Mouse (Mus musculus) cerebellum, adult 11-12 months (tissue): ENCODE results near the gene Agtpbp1.
"Not testable (repeated sequence)": the region's sequence is repeated elsewhere in the genome, so short reads cannot be mapped to it uniquely, and the experiment has no call there.

Experiments used
- DNase-seq: peaks from one replicate; pipeline ENCODE4 v3.0.0; 2022

The Agtpbp1 gene

DNA sequence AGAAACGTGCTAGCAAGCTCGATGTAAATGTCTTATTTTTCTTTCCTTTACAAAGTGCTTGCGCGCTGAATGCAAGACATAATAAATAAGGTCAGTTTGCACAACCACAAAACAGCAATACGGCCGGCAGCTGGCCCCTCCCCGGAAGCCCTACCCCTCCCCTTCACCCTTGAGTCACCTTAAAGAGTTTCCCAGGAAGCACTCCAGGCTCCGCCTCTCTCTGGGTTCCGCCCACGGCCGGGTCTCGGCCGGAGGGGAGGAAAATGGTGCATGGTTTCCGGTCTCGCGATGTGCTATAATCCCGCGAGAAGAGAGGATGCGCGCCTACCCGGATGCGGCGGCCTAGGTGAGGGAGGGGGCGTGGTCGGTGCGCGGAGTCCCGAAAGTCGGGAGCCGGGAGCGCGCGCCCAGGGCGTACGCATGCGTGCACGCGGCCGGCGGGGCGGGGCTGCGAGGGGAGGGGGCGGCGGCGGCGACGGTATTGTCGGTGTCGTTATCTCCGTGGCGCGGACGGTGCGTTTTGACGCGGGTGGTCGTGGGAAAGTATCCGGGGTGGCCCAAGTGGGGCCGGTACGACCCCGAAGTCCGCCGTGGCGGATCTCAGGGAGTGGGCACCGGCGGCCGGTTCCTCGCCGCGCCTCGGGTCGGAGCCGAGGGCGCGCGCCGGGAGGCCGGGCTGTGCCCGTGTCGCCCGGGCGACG, at the start of gene Agtpbp1, which contains the start of gene Naa35:
Gene Agtpbp1, minus strand, starts transcription at position 281 of the 701 bp plus-strand sequence.
Gene Naa35, plus strand, starts transcription at position 313 of the 701 bp plus-strand sequence.
- peak; percentile 99 for DNase-seq

DNA sequence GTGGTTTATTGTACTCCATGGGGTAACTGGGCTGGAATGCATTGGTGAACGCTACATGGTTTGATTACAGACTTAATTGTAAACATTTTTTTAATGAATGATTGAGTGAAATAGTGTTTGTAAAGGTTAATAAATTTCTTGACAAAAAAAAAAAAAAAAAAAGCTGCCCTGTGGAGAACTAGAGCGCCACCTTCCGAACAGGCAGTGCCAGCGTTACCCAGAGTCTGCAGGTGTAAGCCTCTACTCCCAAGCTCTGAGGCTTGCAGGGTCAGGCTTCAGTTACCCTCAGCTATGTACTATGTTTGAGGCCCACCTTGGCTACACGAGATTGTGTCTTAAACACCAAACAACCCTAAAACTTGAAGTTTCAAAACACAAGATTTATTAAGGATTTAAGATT, 49.6 kb upstream of the Agtpbp1 start:
- DNase-seq: no peak

DNA sequence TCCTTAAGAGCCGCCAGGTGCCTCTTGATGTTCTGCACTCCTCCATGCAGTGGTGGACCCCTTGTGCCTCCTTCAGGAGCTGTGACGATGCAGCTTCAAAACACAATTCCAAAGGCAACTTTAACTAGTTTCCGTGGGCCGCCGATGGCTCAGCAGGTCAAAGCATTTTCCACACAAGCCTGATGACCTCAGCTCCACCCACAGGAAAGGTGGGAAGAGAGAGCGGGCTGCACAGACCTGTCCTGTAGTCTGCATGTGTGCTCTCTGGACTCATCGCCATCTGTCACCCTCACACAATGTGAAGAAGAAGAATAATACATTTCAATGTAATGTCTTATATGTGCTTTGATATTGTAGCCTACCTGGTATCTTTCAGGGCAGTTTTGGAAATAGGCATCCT, 41.7 kb upstream of the Agtpbp1 start:
- peak; percentile 67 for DNase-seq

DNA sequence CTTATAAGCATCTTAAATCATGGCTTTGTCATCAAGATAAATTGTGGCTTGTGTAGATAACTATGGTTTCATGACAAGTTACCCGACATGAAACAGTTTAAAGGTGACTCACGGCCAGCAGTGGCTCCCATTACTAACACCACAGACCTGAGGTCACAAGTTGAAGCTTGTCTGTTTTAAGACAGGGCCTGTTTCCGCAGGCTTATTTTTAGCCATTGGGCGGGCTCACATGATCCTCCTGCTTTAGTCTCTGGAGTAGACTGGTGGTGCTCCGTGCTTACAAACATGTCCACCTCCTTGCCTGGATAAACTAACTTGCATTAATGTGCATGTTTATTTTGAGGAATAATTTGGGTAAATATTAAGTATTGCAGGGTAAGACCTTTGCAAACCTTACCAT, 39.9 kb upstream of the Agtpbp1 start:
- DNase-seq: no peak

DNA sequence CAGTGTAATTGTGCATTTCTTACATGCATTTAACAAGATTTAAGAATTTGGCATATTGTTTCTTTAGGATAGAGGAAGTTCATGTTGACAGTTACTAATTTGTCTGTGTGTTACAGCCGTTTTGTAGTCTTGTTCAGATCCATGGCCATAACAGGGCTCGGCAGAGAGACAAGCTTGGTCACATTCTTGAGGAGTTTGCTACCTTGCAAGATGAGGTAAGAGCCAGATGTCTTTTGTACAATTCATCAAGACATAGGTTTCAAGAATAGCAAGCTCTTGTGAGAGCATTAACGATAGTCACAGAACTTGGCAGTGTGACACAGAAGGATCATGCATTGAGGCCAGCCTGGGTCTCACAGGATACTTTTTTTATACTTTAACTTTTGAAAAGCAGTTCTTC, 39.4 kb upstream of the Agtpbp1 start:
- DNase-seq: no peak

DNA sequence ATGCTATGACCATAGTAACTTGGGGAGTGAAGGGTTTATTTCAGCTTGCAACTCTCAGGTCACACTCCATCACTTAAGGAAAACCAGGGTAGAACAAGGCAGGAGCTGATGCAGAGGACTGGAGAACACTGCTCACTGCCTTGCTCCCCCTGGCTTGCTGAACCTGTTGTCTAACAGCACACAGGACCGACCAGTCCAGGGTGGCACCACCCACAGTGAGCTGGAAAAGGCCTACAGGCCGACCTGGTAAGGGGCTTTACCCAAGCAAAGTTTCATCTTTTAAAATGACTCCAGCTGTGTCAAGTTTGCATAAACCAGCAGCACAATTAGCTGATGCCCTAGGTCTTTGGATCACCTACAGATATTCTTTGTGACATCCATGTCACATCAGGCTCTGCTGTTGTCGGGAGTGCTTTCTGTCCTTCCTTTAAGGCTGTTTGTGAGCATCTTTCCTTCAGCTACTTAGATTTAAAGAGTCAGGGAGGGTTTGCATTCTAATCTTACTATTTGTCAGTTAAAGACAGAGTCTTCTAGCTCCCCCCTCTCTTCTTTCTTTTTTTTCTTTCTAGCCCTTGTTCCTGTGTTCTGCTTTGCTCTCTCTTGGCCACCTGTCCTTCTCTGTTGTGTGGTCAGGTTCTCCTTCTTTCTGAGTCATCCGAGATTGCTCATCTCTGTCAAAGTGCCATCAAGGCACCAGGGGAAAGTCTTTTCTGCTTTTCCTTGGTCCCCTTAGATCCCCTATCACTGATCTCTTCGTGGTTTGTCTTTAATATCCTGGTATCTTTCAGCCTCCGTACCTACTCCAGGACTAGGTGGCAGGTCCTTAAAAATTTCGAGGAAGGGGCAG, 36.8 kb upstream of the Agtpbp1 start:
- DNase-seq: no peak

DNA sequence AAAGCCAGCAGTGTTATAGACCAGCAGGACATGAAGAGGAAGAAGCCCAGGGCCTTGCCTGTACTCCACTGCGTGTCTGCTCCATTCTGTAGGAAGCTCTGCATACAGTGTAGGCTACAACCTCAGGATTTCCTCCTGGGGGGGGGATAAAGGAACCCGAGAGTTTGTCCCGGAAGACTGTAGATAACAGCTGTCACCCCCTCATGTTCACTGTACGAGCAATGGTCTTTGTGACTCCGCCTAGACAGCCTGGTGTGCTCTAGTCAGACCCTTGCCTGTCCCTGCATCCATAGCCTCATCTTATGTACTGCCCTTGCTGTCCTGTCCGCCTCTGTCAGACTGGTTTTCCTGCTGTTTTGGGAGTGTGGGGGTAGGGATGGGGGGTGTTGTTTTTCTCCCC, 33.4 kb upstream of the Agtpbp1 start:
- DNase-seq: no peak

DNA sequence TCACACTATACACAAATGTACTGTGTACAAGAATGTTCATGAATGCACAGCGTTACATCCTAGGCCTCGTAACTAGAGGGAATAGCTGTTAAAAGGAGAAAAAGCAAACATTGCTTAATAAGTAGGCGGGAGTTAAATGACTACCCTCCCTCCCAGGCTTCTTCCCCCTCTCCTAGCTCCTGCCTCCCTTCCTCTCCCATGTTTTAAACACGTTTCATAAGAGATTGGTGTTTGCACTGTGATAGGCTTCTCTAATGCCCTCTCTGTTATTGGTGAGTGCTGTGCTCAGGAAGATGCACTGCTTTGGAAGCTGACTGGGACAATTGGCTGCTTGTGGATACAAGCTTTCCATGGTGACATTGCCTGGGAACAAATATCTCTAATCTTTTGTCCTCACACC, 30.5 kb upstream of the Agtpbp1 start:
- no peak for DNase-seq

DNA sequence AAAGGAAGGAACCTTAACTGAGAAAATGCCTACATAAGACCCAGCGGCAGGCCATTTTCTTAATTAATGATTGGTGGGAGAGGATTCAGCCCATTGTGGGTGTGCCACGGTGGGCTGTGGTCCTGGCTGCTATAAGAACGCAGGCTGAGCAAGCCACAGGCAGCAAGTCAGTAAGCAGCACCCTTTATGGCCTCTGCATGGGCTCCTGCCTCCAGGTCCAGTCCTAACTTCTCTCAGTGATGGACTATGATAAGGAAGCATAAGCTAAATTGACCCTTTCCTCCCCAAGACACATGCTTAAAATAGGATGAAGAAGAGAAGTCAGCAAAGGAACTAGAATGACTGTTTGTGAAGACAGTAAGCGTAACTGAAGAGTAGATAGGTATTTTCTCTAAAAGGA, 30.1 kb upstream of the Agtpbp1 start:
- DNase-seq: no peak

DNA sequence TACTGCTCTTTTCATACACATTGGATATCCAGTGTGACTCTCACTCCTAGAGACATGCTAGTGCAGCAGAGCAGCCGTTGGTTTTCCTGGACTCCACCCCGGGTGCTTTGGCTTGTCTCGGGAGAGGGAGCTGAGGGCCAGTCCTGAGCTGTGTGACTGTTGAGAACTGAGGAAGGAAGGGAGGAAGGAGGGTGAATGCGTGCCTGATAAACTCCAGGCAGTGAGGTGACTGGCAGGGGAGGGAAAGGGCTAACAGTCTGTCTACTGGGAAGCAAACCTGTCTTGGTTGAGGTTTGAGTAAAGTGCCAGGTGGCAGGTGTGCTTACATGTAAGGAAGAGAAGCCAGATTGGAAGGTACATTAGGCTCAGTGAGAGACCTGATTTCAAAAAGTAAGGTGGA, 28.8 kb upstream of the Agtpbp1 start:
- DNase-seq: no peak

DNA sequence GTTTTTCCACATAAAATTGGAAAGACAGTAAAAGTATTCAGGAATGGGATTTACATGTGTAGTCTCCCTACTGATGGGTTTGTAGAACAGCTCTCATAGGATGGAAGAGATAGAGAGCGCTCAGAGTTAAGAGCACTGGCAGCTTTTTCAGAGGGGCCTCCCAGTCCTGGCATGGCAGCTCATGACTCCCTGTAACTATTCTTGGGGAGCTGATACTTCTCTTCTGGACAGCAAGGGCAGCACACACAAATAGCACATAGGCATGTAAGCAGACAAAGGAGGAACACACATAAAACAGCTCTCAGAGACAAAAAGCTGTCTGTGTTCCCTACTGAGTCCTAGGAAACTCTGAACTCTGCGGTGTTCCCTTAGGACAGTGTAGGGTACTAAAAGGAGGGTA, 25.4 kb upstream of the Agtpbp1 start:
- no peak for DNase-seq

DNA sequence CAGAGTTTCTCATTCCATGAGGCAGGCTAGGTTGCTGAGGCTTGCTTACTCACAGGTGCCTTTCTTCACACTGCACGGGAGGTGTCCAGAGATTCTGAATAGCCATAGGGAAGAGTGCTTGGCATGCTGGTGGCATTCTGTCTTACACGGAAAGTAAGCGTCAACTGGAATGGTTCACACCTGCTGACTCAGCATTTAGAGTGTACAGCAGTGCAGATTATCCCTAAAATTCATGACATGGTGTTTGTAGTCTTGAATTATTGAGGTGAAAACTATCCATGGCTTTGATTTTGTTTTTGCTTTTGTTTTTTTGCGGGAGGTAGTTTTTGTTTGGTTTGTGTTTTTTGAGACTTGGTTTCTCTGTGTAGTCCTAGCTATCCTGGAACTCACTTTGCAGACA, 24.9 kb upstream of the Agtpbp1 start:
- no peak for DNase-seq

DNA sequence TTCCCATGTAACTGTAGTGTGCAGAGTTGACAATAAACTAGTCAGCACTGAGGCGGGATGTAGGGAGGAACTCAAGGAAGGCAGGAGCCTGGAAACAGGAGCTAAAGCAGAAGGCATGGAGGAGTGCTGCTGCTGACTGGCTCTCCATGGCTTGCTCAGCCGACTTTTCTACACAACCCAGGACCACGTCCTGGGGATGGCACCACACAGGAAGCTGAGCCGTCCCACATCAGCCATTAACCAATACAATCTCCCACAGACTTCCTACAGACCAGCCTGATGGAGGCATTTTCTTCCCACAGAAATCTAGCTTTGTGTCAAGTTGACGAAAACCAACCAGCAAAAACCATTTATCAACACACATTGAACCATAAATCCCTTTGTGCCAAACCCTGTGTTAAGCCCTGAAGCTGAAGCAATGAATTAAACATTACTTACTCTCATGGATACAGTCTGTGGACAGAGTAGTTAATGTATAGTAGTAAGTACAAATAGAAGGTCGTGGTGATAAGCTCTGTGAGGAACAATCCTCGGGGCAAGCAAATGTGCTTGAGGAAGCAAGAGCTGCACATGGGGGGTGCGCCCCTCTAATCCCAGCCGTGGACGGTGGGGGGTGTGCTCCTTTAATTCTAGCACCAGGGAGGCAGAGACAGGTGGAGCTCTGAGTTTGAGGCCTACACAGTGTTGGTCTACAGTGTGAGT, 20.3 kb upstream of the Agtpbp1 start:
- no peak for DNase-seq

DNA sequence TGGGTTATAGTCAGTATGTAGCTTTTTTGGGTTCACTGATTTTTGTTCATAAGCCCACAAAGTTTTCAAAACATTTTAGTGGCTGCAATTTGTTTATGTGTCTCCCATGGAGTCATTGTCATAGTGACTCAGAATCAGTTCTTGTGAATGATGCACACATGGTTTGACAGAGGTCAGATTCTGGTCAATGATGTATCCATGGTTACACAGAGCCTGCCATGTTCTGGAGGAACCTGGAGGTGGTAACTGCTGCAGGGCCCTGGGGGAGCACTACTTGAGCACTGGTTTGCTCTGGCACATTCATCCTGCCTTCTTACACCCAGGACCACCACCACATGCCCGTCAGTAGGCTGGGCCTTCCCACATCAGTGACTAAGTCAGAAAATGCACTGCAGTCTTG, 19.5 kb upstream of the Agtpbp1 start:
- no peak for DNase-seq

DNA sequence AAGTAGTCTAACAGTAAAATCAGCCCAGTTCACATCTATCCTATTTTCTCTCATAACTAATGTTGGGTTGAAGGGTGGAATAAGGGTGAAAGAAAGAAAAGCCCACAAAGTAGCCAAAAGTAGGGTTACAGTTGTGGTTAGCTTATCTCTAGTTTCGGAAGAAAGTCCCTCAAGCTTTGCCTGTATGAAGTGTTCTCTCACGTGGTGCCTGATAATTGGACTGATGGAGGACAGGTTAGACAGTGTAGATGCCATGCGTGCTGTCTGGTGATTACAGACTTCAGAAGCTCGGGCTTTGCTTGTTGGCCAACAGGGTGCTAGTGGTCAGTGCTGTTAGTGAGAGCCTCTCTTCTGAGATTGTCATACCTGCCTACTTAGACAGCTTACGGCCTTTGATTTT, 18.1 kb upstream of the Agtpbp1 start:
- no peak for DNase-seq

DNA sequence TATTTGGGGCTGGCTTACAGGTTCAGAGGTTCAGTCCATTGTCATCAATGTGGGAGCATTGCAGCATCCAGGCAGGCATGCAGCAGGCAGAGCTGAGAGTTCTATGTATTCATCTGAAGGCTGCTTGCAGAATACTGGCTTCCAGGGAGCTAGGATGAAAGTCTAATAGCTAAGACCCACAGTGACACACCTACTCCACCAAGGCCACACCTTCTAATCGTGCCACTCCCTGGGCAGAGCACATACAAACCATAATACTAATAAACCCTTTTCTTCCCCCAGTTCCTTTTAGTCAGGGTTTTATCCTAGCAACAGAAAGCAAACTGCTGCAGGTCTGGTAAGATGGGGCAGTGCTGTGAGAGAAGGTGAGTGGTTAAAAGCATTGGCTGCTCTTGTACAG, 7.6 kb upstream of the Agtpbp1 start:
- DNase-seq: no peak

DNA sequence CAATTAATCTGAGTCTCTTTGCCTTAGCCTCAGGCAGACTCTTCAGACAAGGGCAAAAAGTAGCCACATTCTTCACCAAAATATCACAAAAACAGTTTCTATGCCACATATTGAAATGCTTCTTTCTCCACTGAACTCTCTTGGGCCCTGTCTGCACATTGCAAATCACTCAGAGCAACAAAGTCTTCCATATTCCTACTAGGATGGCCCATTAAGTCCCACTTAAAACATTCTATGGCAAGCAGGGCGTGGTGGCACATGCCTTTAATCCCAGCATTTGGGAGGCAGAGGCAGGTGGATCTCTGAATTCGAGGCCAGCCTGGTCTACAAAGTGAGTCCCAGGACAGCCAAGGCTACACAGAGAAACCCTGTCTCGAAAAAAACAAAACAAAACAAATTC, 7.0 kb upstream of the Agtpbp1 start:
- DNase-seq: not testable (repeated sequence)

DNA sequence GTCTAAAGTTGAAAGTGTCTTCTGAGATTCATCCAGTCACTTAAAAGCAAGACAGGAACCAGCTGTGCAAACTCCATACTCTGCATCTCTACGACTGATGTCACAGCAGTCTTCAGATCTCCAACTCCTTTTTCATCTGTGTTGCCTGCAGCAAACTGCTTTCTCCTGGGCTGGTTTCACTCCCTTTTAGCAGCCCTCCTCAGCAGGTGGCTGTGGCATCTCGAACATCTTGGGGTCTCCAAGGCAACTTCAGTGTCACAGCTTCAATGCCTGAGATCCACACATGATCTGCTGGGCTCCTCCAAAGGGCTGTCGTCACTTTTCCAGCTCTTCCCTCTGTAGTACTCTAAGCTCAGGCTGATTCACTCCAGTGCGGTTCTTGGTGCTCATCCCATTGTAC, 5.7 kb upstream of the Agtpbp1 start:
- no peak for DNase-seq

DNA sequence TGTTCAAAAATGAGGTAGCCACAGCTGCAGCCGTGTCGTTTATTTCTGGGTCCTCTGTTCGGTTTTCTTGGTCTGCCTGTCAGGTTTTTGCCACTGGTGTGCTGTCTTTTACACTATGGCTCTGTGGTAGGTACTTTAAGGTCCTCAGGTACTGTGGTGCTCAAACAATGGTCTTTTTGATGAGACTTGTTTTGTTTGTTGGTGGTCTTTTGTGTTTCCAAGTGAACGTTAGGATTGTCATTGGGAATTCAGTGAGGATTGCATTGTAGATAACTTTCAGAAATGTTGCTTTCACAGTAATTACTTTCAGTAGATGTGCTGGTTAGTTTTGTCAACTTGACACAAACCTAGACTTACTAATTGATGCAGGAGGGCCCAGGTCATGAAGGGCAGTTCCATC, 4.6 kb upstream of the Agtpbp1 start:
- DNase-seq: no peak

DNA sequence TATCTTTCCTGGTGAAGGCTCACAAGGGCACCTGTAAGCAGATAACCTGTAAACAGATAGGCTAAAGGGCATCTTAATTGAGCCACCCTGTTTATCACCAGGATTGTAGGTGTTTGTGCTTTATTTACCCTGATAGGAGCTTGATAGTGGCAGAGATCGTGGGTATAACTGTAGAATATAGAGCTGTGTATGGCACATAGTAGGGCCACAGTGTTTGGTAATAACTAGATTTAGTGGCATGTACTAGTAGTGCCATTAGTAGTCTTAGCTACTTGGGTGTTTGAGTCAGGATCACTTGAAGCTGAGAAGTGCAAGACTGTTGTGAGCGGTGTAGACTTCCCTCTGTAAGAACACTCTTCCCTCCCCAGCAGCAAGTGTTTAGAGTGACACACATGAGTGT, 2.2 kb upstream of the Agtpbp1 start:
- DNase-seq: no peak

DNA sequence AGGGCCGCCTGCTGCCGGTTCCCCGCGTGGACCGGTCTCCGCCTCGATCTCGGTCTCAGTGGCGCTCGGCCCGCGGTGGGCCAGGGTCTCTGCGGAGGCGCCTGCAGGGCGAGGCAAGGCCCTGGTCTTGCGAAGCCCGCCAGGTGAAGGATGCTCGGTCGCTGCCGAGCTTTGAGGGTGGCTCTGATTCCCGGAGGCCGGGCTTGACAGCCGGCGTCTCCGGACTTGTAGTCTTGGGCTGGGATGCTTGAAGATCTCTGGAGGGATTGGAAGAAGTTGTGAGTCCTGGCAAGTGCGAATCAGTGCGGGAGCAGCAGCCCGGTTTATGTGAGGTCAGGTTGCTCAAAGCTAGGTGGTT, 600 bp upstream of the Agtpbp1 start:
- DNase-seq: peak; percentile 66

DNA sequence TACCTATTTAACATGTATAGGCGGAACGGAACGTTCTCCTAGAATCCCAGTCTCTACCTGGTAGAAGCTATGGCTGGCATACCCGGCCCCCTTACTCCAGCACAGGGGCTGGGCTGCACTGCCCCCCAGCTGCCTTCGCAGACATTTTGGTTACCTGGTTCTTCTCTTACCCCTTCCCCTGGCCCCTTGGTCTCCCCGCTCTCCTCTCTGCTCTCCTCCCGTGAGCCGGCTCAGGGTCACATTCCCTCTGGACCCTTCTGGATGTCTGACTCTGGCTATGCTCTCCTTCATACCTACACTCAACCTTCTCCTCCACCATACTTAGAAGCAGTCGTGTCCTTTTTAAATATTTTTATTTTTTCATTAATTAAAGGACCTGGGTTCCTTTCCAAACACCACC, 546 bp downstream of the Agtpbp1 start:
- DNase-seq: peak; percentile 63

DNA sequence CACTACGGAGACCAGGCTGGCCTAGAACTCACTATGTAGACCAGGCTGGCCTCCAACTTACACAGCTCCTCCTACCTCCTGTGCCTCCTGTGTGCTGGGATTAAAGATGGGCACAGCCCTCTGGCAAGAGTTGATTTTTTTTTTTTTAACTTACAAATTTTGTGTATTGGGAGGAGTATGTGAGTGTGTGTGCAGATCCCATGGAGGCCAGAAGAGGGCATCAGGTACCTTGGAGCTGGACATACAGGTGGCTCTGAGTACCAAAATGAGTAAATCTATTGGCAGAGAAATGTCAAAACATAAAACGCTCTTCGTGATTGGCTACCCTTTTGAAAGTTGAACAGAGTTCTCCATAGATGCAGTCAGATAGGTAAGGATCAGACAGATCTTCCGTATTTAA, 4.1 kb downstream of the Agtpbp1 start:
- DNase-seq: no peak

DNA sequence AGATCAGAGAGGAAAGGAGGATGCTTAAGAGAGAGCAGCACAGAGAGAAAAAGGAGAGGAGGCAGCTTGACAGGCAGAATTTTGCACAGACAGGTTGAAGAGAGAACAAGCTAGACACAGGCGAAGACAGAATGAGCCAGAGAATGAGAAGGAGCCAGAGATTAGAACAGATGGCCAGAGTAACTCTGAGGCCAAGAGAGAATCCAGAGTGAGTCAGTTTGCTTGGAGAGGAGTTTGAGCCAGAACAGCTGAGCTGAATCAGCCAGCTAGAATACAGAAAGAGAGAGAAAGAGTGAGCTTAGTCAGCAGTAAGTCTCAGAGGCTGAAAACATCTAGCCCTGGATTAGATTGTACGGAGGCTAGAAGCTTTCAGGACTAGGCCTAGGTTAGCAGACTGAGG, 12.5 kb downstream of the Agtpbp1 start:
- no peak for DNase-seq
